Mouse (Mus musculus) leukemia stem cell, adult 10-12 weeks (primary cell): ENCODE results near the gene Ripor1. TPM values are rescaled to one million over a fixed set of nuclear protein-coding genes. Genes with fewer than 3 reads are reported as not detected.

Source experiments
- polyA plus RNA-seq: library from polyadenylated mRNA; stranded (reverse); fragments of >175 nt; gene quantifications from 2 replicates; pipeline ENCODE4 v1.2.3, GENCODE M21; 2012; ENCODE audit warnings: low replicate concordance

Ripor1 gene
- polyA plus RNA-seq, result 14.4 and 23.5 TPM in 2 replicates

DNA sequence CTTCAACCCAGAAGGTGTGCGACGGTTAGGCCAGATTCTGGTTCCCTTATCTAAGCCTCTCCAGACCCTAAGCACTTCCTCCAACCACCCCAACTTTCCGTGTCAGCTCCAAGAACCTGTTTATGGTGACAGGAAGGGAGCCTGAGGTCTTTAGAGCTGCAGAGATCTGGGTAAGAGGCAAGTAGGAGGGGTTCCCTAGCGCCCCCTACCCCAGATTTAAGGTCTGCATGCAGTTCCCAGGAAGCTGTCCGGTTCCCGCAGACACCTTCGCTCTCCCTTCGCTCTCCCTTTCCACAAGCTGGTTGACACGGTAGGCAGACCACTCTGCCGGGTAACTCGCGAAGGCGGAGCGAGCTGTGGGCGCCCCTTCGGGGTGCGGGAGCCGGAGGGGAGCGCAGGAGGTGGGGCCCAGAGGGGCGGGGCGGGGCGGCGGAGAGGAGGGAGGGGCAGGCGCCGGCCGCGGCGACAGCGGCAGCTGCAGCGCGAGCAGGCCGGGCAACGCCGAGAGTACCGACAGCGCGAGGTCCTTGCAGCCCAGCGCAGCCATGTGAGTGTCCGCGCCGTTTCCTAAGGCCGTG is at the start of gene Ripor1:
TSS of gene Ripor1 (plus strand) at position 452 of the 578 bp plus-strand sequence.

DNA sequence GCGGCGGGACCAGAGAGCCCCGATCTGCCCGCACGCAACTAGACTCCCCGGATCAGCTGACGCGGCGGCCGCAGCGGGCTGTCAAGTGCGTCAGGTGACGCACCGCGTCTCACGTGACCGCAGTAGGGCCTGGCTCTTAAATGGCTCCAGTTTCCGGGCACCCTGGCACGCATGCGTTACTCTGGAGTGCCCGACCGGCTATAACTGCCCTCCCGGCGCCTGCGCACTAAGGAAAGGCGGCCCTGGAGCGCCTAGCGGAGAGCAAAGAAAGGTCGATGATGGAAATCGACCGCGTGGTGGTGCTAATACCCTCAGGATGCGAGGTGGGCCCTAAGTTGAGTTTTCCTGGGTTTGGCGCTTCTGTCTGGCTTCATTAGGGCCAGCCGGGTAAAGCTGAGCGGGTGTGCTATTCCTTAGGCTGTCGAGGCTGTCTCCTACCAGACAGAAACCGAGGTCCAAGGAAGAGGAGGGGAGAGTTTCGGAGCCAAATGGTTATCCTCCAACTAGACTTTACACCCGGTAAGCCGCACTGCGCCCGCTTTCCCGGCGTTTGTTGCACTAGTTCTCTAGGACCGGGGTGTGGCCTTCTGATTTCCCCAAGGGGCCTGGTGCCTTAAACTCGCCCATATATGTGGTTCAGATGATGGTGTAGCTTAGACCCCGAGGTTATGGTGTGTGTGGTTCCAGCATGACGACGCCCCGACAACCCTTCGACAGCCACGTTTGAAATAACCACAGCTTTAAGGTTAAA is 38.9 kb upstream of the Ripor1 start, which contains the start of gene Atp6v0d1:
TSS of gene Atp6v0d1 (minus strand) at position 96 of the 751 bp plus-strand sequence.

DNA sequence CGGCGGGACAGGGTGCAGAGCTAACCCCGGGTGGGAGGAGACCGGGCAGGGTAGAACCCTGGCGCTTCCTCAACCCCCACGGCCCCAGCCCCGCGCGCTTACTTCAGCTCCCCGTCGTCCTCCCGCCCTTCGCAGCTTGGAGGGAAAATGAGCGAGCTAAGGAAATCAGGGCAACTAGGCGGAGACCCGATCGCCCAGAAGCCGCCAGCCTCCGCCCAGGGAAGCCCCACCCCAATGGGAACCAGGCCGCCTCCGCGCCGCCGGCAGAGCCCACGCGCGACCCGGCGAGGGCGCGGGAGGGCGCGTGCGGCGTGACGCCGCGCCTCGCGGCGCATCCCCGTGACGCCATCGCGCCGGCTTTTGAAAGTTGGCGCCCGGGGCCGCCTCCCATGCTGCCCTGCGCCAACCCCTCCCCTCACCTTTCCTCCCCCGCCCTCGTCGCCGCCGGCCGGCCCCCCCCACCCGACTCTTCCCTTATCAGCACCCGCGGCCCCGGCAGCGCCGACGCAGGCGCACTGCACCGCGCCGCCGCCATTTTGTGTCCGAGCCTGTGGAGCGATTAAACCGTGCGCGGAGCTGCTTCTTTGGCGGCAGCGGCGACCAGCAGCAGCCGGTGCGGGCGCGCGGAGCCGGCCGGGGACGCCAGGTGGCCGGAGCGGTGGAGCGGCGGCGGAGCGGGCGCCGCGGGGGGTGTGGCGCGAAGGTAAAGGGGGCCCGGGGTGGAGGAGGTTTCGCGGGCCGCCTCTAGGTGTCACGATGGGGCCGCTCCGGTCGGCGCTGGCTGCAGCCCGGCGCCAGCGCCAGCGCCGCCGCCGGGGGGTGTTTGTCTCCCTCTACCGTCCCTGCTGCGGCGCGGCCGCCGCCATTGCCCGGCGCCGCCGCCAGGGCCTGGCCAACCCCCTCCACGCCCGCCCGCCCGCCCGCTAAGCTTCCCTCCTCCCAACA is 31.2 kb downstream of the Ripor1 start, which contains the start of gene Ctcf:
TSS of gene Ctcf (plus strand) at position 551 of the 945 bp plus-strand sequence.

DNA sequence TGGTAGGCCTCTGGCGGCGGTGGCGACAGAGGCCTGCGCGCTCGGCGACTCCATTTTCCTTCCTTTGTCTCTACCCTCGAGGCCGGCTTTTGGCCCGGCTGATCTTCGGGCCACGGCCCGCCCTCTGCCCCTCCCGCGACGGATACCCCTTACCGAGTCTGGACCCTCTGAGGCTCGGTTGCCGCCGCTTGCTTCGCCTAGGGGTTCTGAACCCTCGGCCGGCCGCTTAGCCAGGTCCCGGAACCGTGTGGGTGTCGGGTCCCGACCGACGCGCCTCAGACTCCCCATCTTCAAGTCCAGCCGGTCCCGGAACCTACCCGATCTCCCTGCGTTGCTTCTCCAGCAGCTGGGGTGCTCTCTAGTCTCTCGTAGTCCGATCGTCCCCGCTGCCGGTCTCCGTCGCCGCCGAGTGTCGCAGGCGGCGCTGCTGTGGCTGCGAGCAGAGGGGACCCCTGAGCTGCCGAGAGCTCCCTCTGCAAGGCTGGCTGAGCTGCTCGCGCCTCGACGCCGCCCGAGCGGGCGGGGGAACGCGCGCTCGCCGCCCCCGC is 32.0 kb downstream of the Ripor1 start, which contains the start of gene Agrp:
TSS of gene Agrp (minus strand) at position 431 of the 548 bp plus-strand sequence.

Other genes with a start within 250 kb of the Ripor1 start
- not detected in 2 replicates for gene Plekhg4, start 232.0 kb upstream of the Ripor1 start, polyA plus RNA-seq
- gene Kctd19, start 191.8 kb upstream of the Ripor1 start, polyA plus RNA-seq, result not detected in 2 replicates
- gene Lrrc36, start 191.7 kb upstream of the Ripor1 start, polyA plus RNA-seq, result 0.57 and 0.61 TPM in 2 replicates
- gene Tppp3, start 133.7 kb upstream of the Ripor1 start, polyA plus RNA-seq, result 2.1 and 3.3 TPM in 2 replicates
- gene Zdhhc1, start 108.4 kb upstream of the Ripor1 start, polyA plus RNA-seq, result 5.9 and 9.0 TPM in 2 replicates
- not detected in 2 replicates for gene Hsd11b2, start 86.5 kb upstream of the Ripor1 start, polyA plus RNA-seq
- 11.0 and 23.8 TPM in 2 replicates for gene Atp6v0d1, start 39.2 kb upstream of the Ripor1 start, polyA plus RNA-seq
- gene Ctcf, start 31.3 kb downstream of the Ripor1 start, polyA plus RNA-seq, result 145 and 319 TPM in 2 replicates
- not detected in 2 replicates for gene Agrp, start 32.1 kb downstream of the Ripor1 start, polyA plus RNA-seq
- 30.2 and 108 TPM in 2 replicates for gene Carmil2, start 81.0 kb downstream of the Ripor1 start, polyA plus RNA-seq
- 16.0 and 76.2 TPM in 2 replicates for gene Acd, start 95.8 kb downstream of the Ripor1 start, polyA plus RNA-seq
- 2.0 and 16.3 TPM in 2 replicates for gene Pard6a, start 95.9 kb downstream of the Ripor1 start, polyA plus RNA-seq
- gene 4933405L10Rik, start 102.4 kb downstream of the Ripor1 start, polyA plus RNA-seq, result not detected in 2 replicates
- gene Enkd1, start 103.0 kb downstream of the Ripor1 start, polyA plus RNA-seq, result 33.4 and 64.7 TPM in 2 replicates
- gene Gfod2, start 153.4 kb downstream of the Ripor1 start, polyA plus RNA-seq, result 4.4 and 7.9 TPM in 2 replicates
- 43.5 and 111 TPM in 2 replicates for gene Ranbp10, start 222.1 kb downstream of the Ripor1 start, polyA plus RNA-seq
- gene Tsnaxip1, start 222.5 kb downstream of the Ripor1 start, polyA plus RNA-seq, result not detected in 2 replicates
- gene Cenpt, start 248.0 kb downstream of the Ripor1 start, polyA plus RNA-seq, result 14.1 and 23.1 TPM in 2 replicates
- gene Thap11, start 249.9 kb downstream of the Ripor1 start, polyA plus RNA-seq, result 18.1 and 52.4 TPM in 2 replicates